Mouse (Mus musculus) lung, embryonic 16.5 days (tissue): Measurements from ENCODE around the gene Vegfc. TPM values are rescaled to one million over a fixed set of nuclear protein-coding genes. Genes with fewer than 3 reads are reported as not detected.

Source experiments
- ATAC-seq: fragments of 200-750 bp; cut with Nextera tagmentation; 2 replicates; pipeline ENCODE4 v1.8.0; 2017; ENCODE audit warnings: low read depth, mild to moderate bottlenecking, moderate library complexity
- H3K27ac ChIP-seq: fragments of 300-500 bp; sonication (generic); 2 replicates; pipeline ENCODE4 v1.5.1; 2014; ENCODE audit warnings: mild to moderate bottlenecking, control low read depth, low read length
- H3K27me3 ChIP-seq: fragments of 300-500 bp; sonication (generic); 2 replicates; pipeline ENCODE4 v1.6.1; 2014; ENCODE audit warnings: low read depth, low read length, mixed read lengths; ENCODE audit not compliant: control insufficient read depth, insufficient read depth
- H3K36me3 ChIP-seq: fragments of 300-500 bp; sonication (generic); 2 replicates; pipeline ENCODE4 v1.6.1; 2014; ENCODE audit warnings: low read length; ENCODE audit not compliant: control insufficient read depth, insufficient read depth
- H3K4me1 ChIP-seq: fragments of 300-500 bp; sonication (generic); replicated peaks from 2 replicates; pipeline ENCODE4 v1.6.1; 2014; ENCODE audit warnings: low read length, mixed read lengths; ENCODE audit not compliant: control insufficient read depth, insufficient read depth
- H3K4me2 ChIP-seq: fragments of 300-500 bp; sonication (generic); 2 replicates; pipeline ENCODE4 v1.6.1; 2014; ENCODE audit warnings: low read depth, low read length, control low read depth
- H3K4me3 ChIP-seq: fragments of 300-500 bp; sonication (generic); 2 replicates; pipeline ENCODE4 v1.5.1; 2014; ENCODE audit warnings: mild to moderate bottlenecking, low read length, control low read depth
- H3K9ac ChIP-seq: fragments of 300-500 bp; sonication (generic); 2 replicates; pipeline ENCODE4 v1.6.1; 2014; ENCODE audit warnings: low read length, control low read depth
- H3K9me3 ChIP-seq: fragments of 300-500 bp; sonication (generic); 2 replicates; pipeline ENCODE4 v1.6.1; 2016; ENCODE audit warnings: low read length; ENCODE audit not compliant: control insufficient read depth
- WGBS: fragments of 180-500 bp; shearing (Covaris S2); extraction: QIAGEN DNeasy Blood & Tissue Kit; methylation state at CpG from one replicate; pipeline ENCODE4 v1.1.7; 2014; 5-methylcytosine and 5-hydroxymethylcytosine counted together
- polyA plus RNA-seq: library from polyadenylated mRNA; unstranded; fragments of >200 nt; fragmentation: Nextera tagmentation; extraction: Ambion mirVana; gene quantifications from 2 replicates; pipeline ENCODE4 v1.2.1, GENCODE M21; 2015

Gene Vegfc
- polyA plus RNA-seq, 1 experiment from 2014 or later, result 5.7 TPM

GRCm38 (mm10) chr8:54079001-54079400 is 1.6 kb downstream of the Vegfc start:
- 4% methylated on average over 11 of the region's 11 CpGs for WGBS
- Histone ChIP-seq H3K27ac (no peak overlapping the region), H3K4me3 (peak overlapping the region; percentile 21), H3K9me3 (no peaks in the 10 kb centered on the region), H3K27me3 (no peaks in the 10 kb centered on the region), H3K4me2 (peak overlapping the region; percentile 50), H3K4me1 (peaks cover 12% of the 10 kb centered on the region), H3K36me3 (no peaks in the 10 kb centered on the region), H3K9ac (no peak overlapping the region)
- ATAC-seq, result no peak

- no peak overlapping the region; the same call in 1 of the 2 replicates for H3K4me3 ChIP-seq
- no peak overlapping the region for H3K27ac ChIP-seq
- H3K9ac ChIP-seq, result no peak overlapping the region
- H3K27me3 ChIP-seq, result no peaks in the 10 kb centered on the region
- no peak for ATAC-seq
- no peak overlapping the region for H3K4me2 ChIP-seq
- H3K9me3 ChIP-seq, result no peaks in the 10 kb centered on the region
- H3K4me1 ChIP-seq, result peaks cover 12% of the 10 kb centered on the region
- H3K36me3 ChIP-seq, result no peaks in the 10 kb centered on the region
These were observed 2.2 kb downstream of the Vegfc start for GRCm38 (mm10) chr8:54079601-54080000.

- ATAC-seq, result no peak
- Histone ChIP-seq H3K4me1 (no peaks in the 10 kb centered on the region), H3K27me3 (no peaks in the 10 kb centered on the region), H3K9me3 (no peaks in the 10 kb centered on the region), H3K9ac (no peak overlapping the region), H3K36me3 (no peaks in the 10 kb centered on the region), H3K27ac (no peak overlapping the region), H3K4me2 (no peak overlapping the region), H3K4me3 (no peak overlapping the region)
- WGBS, result 86% methylated on average over 6 of the region's 6 CpGs
These were observed 8.5 kb downstream of the Vegfc start for GRCm38 (mm10) chr8:54085896-54086295.

- H3K4me2 ChIP-seq, result no peak overlapping the region
- no peaks in the 10 kb centered on the region for H3K4me1 ChIP-seq
- H3K27ac ChIP-seq, result no peak overlapping the region
- ATAC-seq, result no peak
- no peak overlapping the region for H3K9ac ChIP-seq
- H3K36me3 ChIP-seq, result no peaks in the 10 kb centered on the region
- WGBS, result 80% methylated on average over 2 of the region's 2 CpGs
- H3K9me3 ChIP-seq, result no peaks in the 10 kb centered on the region
- no peak overlapping the region for H3K4me3 ChIP-seq
- no peaks in the 10 kb centered on the region for H3K27me3 ChIP-seq
These were observed 9.7 kb downstream of the Vegfc start for GRCm38 (mm10) chr8:54087114-54087513.

- no peaks in the 10 kb centered on the region for H3K4me1 ChIP-seq
- H3K9ac ChIP-seq, result no peak overlapping the region
- H3K27me3 ChIP-seq, result no peaks in the 10 kb centered on the region
- 20% methylated on average over 4 of the region's 4 CpGs for WGBS
- no peak for ATAC-seq
- H3K4me3 ChIP-seq, result no peak overlapping the region
- no peaks in the 10 kb centered on the region for H3K36me3 ChIP-seq
- H3K27ac ChIP-seq, result no peak overlapping the region
- no peaks in the 10 kb centered on the region for H3K9me3 ChIP-seq
- H3K4me2 ChIP-seq, result no peak overlapping the region
These were observed 11.8 kb downstream of the Vegfc start for GRCm38 (mm10) chr8:54089204-54089603.

GRCm38 (mm10) chr8:54089901-54090300 is 12.5 kb downstream of the Vegfc start:
- no peaks in the 10 kb centered on the region for H3K9me3 ChIP-seq
- H3K27me3 ChIP-seq, result no peaks in the 10 kb centered on the region
- 60% methylated on average over 2 of the region's 2 CpGs for WGBS
- H3K27ac ChIP-seq, result no peak overlapping the region
- no peak overlapping the region for H3K4me3 ChIP-seq
- H3K36me3 ChIP-seq, result no peaks in the 10 kb centered on the region
- H3K9ac ChIP-seq, result no peak overlapping the region
- no peak for ATAC-seq
- H3K4me2 ChIP-seq, result no peak overlapping the region
- H3K4me1 ChIP-seq, result no peaks in the 10 kb centered on the region

- WGBS, result 34% methylated on average over 6 of the region's 6 CpGs
- ATAC-seq, result peak; percentile 41; the same call in 1 of the 2 replicates
- no peak overlapping the region for H3K27ac ChIP-seq
- no peak overlapping the region for H3K4me2 ChIP-seq
- no peaks in the 10 kb centered on the region for H3K4me1 ChIP-seq
- H3K36me3 ChIP-seq, result no peaks in the 10 kb centered on the region
- H3K27me3 ChIP-seq, result no peaks in the 10 kb centered on the region
- H3K4me3 ChIP-seq, result no peak overlapping the region
- H3K9me3 ChIP-seq, result no peaks in the 10 kb centered on the region
- no peak overlapping the region for H3K9ac ChIP-seq
These were observed 22.7 kb downstream of the Vegfc start for GRCm38 (mm10) chr8:54100058-54100457.

- WGBS, result 54% methylated on average over 3 of the region's 3 CpGs
- no peak for ATAC-seq
- no peaks in the 10 kb centered on the region for H3K4me1 ChIP-seq
- H3K36me3 ChIP-seq, result no peaks in the 10 kb centered on the region
- no peaks in the 10 kb centered on the region for H3K27me3 ChIP-seq
- no peak overlapping the region for H3K9ac ChIP-seq
- H3K4me2 ChIP-seq, result no peak overlapping the region
- no peaks in the 10 kb centered on the region for H3K9me3 ChIP-seq
- H3K27ac ChIP-seq, result no peak overlapping the region
- H3K4me3 ChIP-seq, result no peak overlapping the region
These were observed 37.2 kb downstream of the Vegfc start for GRCm38 (mm10) chr8:54114581-54114980.

GRCm38 (mm10) chr8:54120115-54120514 is 42.7 kb downstream of the Vegfc start:
- Histone ChIP-seq H3K4me2 (no peak overlapping the region), H3K36me3 (no peaks in the 10 kb centered on the region), H3K9ac (no peak overlapping the region), H3K27me3 (no peaks in the 10 kb centered on the region), H3K4me1 (no peaks in the 10 kb centered on the region), H3K9me3 (no peaks in the 10 kb centered on the region), H3K27ac (no peak overlapping the region), H3K4me3 (no peak overlapping the region)
- no peak for ATAC-seq
- WGBS, result 85% methylated on average over 7 of the region's 7 CpGs

- no peak overlapping the region for H3K4me3 ChIP-seq
- WGBS, result 65% methylated on average over 3 of the region's 3 CpGs
- H3K27ac ChIP-seq, result no peak overlapping the region
- H3K4me2 ChIP-seq, result no peak overlapping the region
- no peaks in the 10 kb centered on the region for H3K9me3 ChIP-seq
- H3K36me3 ChIP-seq, result no peaks in the 10 kb centered on the region
- H3K9ac ChIP-seq, result no peak overlapping the region
- ATAC-seq, result no peak
- no peaks in the 10 kb centered on the region for H3K4me1 ChIP-seq
- no peaks in the 10 kb centered on the region for H3K27me3 ChIP-seq
These were observed 44.5 kb downstream of the Vegfc start for GRCm38 (mm10) chr8:54121942-54122341.
